Mouse (Mus musculus) embryonic facial prominence, embryonic 11.5 days (tissue): Measurements from ENCODE around the gene Sec23a. TPM values are rescaled to one million over a fixed set of nuclear protein-coding genes. Genes with fewer than 3 reads are reported as not detected.

Experiments
- ATAC-seq: fragments of 200-750 bp; cut with Nextera tagmentation; replicated peaks from 2 replicates; pipeline ENCODE4 v1.8.0; 2017; ENCODE audit warnings: low read depth; ENCODE audit not compliant: insufficient number of reproducible peaks, low FRiP score, low TSS enrichment
- DNase-seq: peaks from one replicate; pipeline ENCODE4 v3.0.0-alpha.2; 2015; ENCODE audit warnings: low spot score
- H3K27ac ChIP-seq: fragments of 300-500 bp; sonication (generic); replicated peaks from 2 replicates; pipeline ENCODE4 v1.5.1; 2014; ENCODE audit warnings: mild to moderate bottlenecking, low read depth, low read length, control low read depth
- H3K27me3 ChIP-seq: fragments of 300-500 bp; sonication (generic); 2 replicates; pipeline ENCODE4 v1.6.1; 2014; ENCODE audit warnings: mild to moderate bottlenecking, low read length, moderate library complexity, mixed read lengths; ENCODE audit not compliant: control insufficient read depth, insufficient read depth
- H3K36me3 ChIP-seq: fragments of 300-500 bp; sonication (generic); replicated peaks from 2 replicates; pipeline ENCODE4 v1.6.1; 2014; ENCODE audit warnings: low read depth, mild to moderate bottlenecking, low read length, moderate library complexity, mixed read lengths; ENCODE audit not compliant: control insufficient read depth, insufficient read depth
- H3K4me1 ChIP-seq: fragments of 300-500 bp; sonication (generic); 2 replicates; pipeline ENCODE4 v1.6.1; 2014; ENCODE audit warnings: low read length, mixed read lengths; ENCODE audit not compliant: control insufficient read depth, insufficient read depth
- H3K4me2 ChIP-seq: fragments of 300-500 bp; sonication (generic); 2 replicates; pipeline ENCODE4 v1.6.1; 2014; ENCODE audit warnings: low read depth, mild to moderate bottlenecking, control low read depth, low read length, moderate library complexity
- H3K4me3 ChIP-seq: fragments of 300-500 bp; sonication (generic); 2 replicates; pipeline ENCODE4 v1.5.1; 2014; ENCODE audit warnings: low read depth, low read length, control low read depth
- H3K9ac ChIP-seq: fragments of 300-500 bp; sonication (generic); replicated peaks from 2 replicates; pipeline ENCODE4 v1.6.1; 2014; ENCODE audit warnings: mild to moderate bottlenecking, control low read depth, low read length
- H3K9me3 ChIP-seq: fragments of 300-500 bp; sonication (generic); replicated peaks from 2 replicates; pipeline ENCODE4 v1.6.1; 2016; ENCODE audit warnings: mild to moderate bottlenecking, low read length, inconsistent platforms, mixed read lengths; ENCODE audit not compliant: control insufficient read depth
- WGBS: fragments of 180-500 bp; shearing (Covaris S2); extraction: QIAGEN DNeasy Blood & Tissue Kit; methylation state at CpG from one replicate; pipeline ENCODE4 v1.1.7; 2014; 5-methylcytosine and 5-hydroxymethylcytosine counted together
- polyA plus RNA-seq: library from polyadenylated mRNA; unstranded; fragments of >200 nt; fragmentation: Nextera tagmentation; extraction: Ambion mirVana; gene quantifications from 2 replicates; pipeline ENCODE4 v1.2.1, GENCODE M21; 2014

Sec23a gene
- polyA plus RNA-seq, 1 experiment from 2014 or later: 94.7 TPM

GRCm38 (mm10) chr12:58976966-58977365 lies 34.9 kb downstream of the Sec23a start:
- no peak overlapping the region for H3K4me3 ChIP-seq
- H3K4me2 ChIP-seq: no peak overlapping the region
- DNase-seq (no peak), ATAC-seq (no peak)
- H3K27ac ChIP-seq: no peak overlapping the region
- H3K9ac ChIP-seq: no peak overlapping the region
- no peaks in the 10 kb centered on the region for H3K27me3 ChIP-seq
- H3K36me3 ChIP-seq: no peaks in the 10 kb centered on the region; the same call in 1 of the 2 replicates
- WGBS: 79% methylated on average over 2 of the region's 2 CpGs
- no peaks in the 10 kb centered on the region for H3K4me1 ChIP-seq
- H3K9me3 ChIP-seq: no peaks in the 10 kb centered on the region

- WGBS: 64% methylated on average over 4 of the region's 4 CpGs
Measured at GRCm38 (mm10) chr12:58964583-58964982, 47.2 kb downstream of the Sec23a start.

GRCm38 (mm10) chr12:58960844-58961243 lies 51.0 kb downstream of the Sec23a start:
- H3K9ac ChIP-seq: no peak overlapping the region
- no peak overlapping the region for H3K4me3 ChIP-seq
- no peaks in the 10 kb centered on the region for H3K36me3 ChIP-seq
- DNase-seq: no peak
- H3K4me1 ChIP-seq: no peaks in the 10 kb centered on the region
- no peak for ATAC-seq
- no peak overlapping the region for H3K27ac ChIP-seq
- H3K27me3 ChIP-seq: no peaks in the 10 kb centered on the region
- 94% methylated on average over 1 of the region's 1 CpGs for WGBS
- no peaks in the 10 kb centered on the region for H3K9me3 ChIP-seq
- H3K4me2 ChIP-seq: no peak overlapping the region

More at GRCm38 (mm10) chr12:58964583-58964982, 47.2 kb downstream of the Sec23a start:
- Histone ChIP-seq H3K27ac (no peak overlapping the region), H3K9ac (no peak overlapping the region), H3K4me1 (no peaks in the 10 kb centered on the region), H3K4me3 (no peak overlapping the region), H3K27me3 (no peaks in the 10 kb centered on the region), H3K9me3 (no peaks in the 10 kb centered on the region), H3K4me2 (no peak overlapping the region), H3K36me3 (no peaks in the 10 kb centered on the region)
- peak; percentile 38 for DNase-seq
- ATAC-seq: no peak

- WGBS: 80% methylated on average over 7 of the region's 7 CpGs
- no peaks in the 10 kb centered on the region for H3K9me3 ChIP-seq
- H3K9ac ChIP-seq: no peak overlapping the region
- ATAC-seq (no peak), DNase-seq (no peak)
- no peak overlapping the region for H3K4me2 ChIP-seq
- H3K4me1 ChIP-seq: no peaks in the 10 kb centered on the region
- H3K27me3 ChIP-seq: no peaks in the 10 kb centered on the region
- no peak overlapping the region for H3K27ac ChIP-seq
- H3K36me3 ChIP-seq: no peaks in the 10 kb centered on the region
- H3K4me3 ChIP-seq: no peak overlapping the region
Measured at GRCm38 (mm10) chr12:58956624-58957023, 55.2 kb downstream of the Sec23a start.

- Histone ChIP-seq H3K4me2 (no peak overlapping the region), H3K36me3 (no peaks in the 10 kb centered on the region), H3K9me3 (no peaks in the 10 kb centered on the region), H3K4me3 (no peak overlapping the region), H3K4me1 (no peaks in the 10 kb centered on the region), H3K27ac (no peak overlapping the region), H3K27me3 (no peaks in the 10 kb centered on the region), H3K9ac (no peak overlapping the region)
- ATAC-seq (no peak), DNase-seq (no peak)
- 85% methylated on average over 7 of the region's 7 CpGs for WGBS
Measured at GRCm38 (mm10) chr12:58956162-58956561, 55.7 kb downstream of the Sec23a start.

GRCm38 (mm10) chr12:58947879-58948278 lies 63.9 kb downstream of the Sec23a start:
- Histone ChIP-seq H3K36me3 (no peaks in the 10 kb centered on the region), H3K9ac (no peak overlapping the region), H3K27ac (no peak overlapping the region), H3K9me3 (no peaks in the 10 kb centered on the region), H3K4me1 (no peaks in the 10 kb centered on the region), H3K4me2 (no peak overlapping the region), H3K27me3 (no peaks in the 10 kb centered on the region), H3K4me3 (no peak overlapping the region)
- 90% methylated on average over 6 of the region's 6 CpGs for WGBS
- ATAC-seq (no peak), DNase-seq (no peak)

- H3K27me3 ChIP-seq: no peaks in the 10 kb centered on the region
- H3K27ac ChIP-seq: no peak overlapping the region
- WGBS: 27% methylated on average over 4 of the region's 4 CpGs
- H3K9ac ChIP-seq: no peak overlapping the region
- H3K4me1 ChIP-seq: no peaks in the 10 kb centered on the region
- H3K4me3 ChIP-seq: no peak overlapping the region
- no peaks in the 10 kb centered on the region for H3K9me3 ChIP-seq
- no peak overlapping the region for H3K4me2 ChIP-seq
- DNase-seq (peak; percentile 70), ATAC-seq (no peak)
- no peaks in the 10 kb centered on the region for H3K36me3 ChIP-seq
Measured at GRCm38 (mm10) chr12:58947231-58947630, 64.6 kb downstream of the Sec23a start.

GRCm38 (mm10) chr12:58942544-58942943 lies 69.3 kb downstream of the Sec23a start:
- ATAC-seq: no peak
- H3K4me3 ChIP-seq: no peak overlapping the region
- no peak for DNase-seq
- H3K4me1 ChIP-seq: no peaks in the 10 kb centered on the region
- no peak overlapping the region for H3K27ac ChIP-seq
- H3K9ac ChIP-seq: no peak overlapping the region
- no peaks in the 10 kb centered on the region for H3K27me3 ChIP-seq
- H3K4me2 ChIP-seq: no peak overlapping the region
- H3K36me3 ChIP-seq: no peaks in the 10 kb centered on the region
- WGBS: 88% methylated on average over 4 of the region's 4 CpGs
- H3K9me3 ChIP-seq: no peaks in the 10 kb centered on the region
